Mouse (Mus musculus) limb, embryonic 10.5 days (tissue): ENCODE data around the gene Homer3. TPM values are rescaled to one million over a fixed set of nuclear protein-coding genes. Genes with fewer than 3 reads are reported as not detected.

Experiments used
- DNase-seq: peaks from one replicate; pipeline ENCODE4 v3.0.0-alpha.2; 2017; ENCODE audit warnings: low spot score
- H3K27ac ChIP-seq: fragments of 300-500 bp; sonication (generic); 2 replicates; pipeline ENCODE4 v1.5.1; 2016; ENCODE audit warnings: mild to moderate bottlenecking
- H3K27me3 ChIP-seq: fragments of 300-500 bp; sonication (generic); 2 replicates; pipeline ENCODE4 v1.6.1; 2016; ENCODE audit warnings: low read depth, mild to moderate bottlenecking; ENCODE audit not compliant: poor library complexity, severe bottlenecking
- H3K36me3 ChIP-seq: fragments of 300-500 bp; sonication (generic); 2 replicates; pipeline ENCODE4 v1.6.1; 2016; ENCODE audit warnings: mild to moderate bottlenecking, moderate library complexity
- H3K4me1 ChIP-seq: fragments of 300-500 bp; sonication (generic); 2 replicates; pipeline ENCODE4 v1.6.1; 2016
- H3K4me3 ChIP-seq: fragments of 300-500 bp; sonication (generic); 2 replicates; pipeline ENCODE4 v1.5.1; 2016; ENCODE audit warnings: mild to moderate bottlenecking, moderate library complexity
- H3K9me3 ChIP-seq: fragments of 300-500 bp; sonication (generic); replicated peaks from 2 replicates; pipeline ENCODE4 v1.6.1; 2016; ENCODE audit warnings: mild to moderate bottlenecking
- WGBS: fragments of 180-500 bp; shearing (Covaris S2); methylation state at CpG from one replicate; pipeline ENCODE4 v1.1.7; 2016; 5-methylcytosine and 5-hydroxymethylcytosine counted together
- polyA plus RNA-seq: library from polyadenylated mRNA; unstranded; fragments of >200 nt; fragmentation: Nextera tagmentation; extraction: Ambion mirVana; gene quantifications from 2 replicates; pipeline ENCODE4 v1.2.1, GENCODE M21; 2016

Gene Homer3
- 139 and 151 TPM in 2 replicates for polyA plus RNA-seq

GRCm38 (mm10) chr8:70282603-70283135, at the start of gene Homer3:
Gene Homer3 (plus strand): TSS chr8:70282827.
- Histone ChIP-seq H3K4me1 (peaks cover 60% of the 10 kb centered on the region), H3K36me3 (peaks cover 38% of the 10 kb centered on the region), H3K9me3 (no peaks in the 10 kb centered on the region), H3K27me3 (no peaks in the 10 kb centered on the region), H3K27ac (peak within 1 kb of the TSS; percentile 99), H3K4me3 (peak within 1 kb of the TSS; percentile 93)
- DNase-seq, result peak; percentile 97
- 1% methylated on average over 36 of the region's 36 CpGs for WGBS

- WGBS, result 7% methylated on average over 13 of the region's 13 CpGs
Observed at GRCm38 (mm10) chr8:70233606-70234005, 49.0 kb upstream of the Homer3 start.

GRCm38 (mm10) chr8:70234080-70234780, 48.4 kb upstream of the Homer3 start, which contains the start of the genes Sugp2 and Armc6:
Gene Sugp2 (plus strand): TSS chr8:70234226.
Gene Armc6 (minus strand): TSS chr8:70234466.
- H3K36me3 ChIP-seq, result peaks cover 49% of the 10 kb centered on the region
- H3K27me3 ChIP-seq, result no peaks in the 10 kb centered on the region
- WGBS, result under 1% methylated on average over 67 of the region's 67 CpGs
- peak within 1 kb of the TSS; percentile 90 for H3K4me3 ChIP-seq
- H3K27ac ChIP-seq, result peak within 1 kb of the TSS; percentile 91
- H3K9me3 ChIP-seq, result no peaks in the 10 kb centered on the region
- H3K4me1 ChIP-seq, result peaks cover 23% of the 10 kb centered on the region
- DNase-seq, result peak; percentile 96

More at GRCm38 (mm10) chr8:70233606-70234005, 49.0 kb upstream of the Homer3 start:
- no peaks in the 10 kb centered on the region for H3K27me3 ChIP-seq
- H3K4me3 ChIP-seq, result peak overlapping the region; percentile 90
- no peak for DNase-seq
- H3K4me1 ChIP-seq, result peaks cover 23% of the 10 kb centered on the region
- H3K27ac ChIP-seq, result peak overlapping the region; percentile 91
- H3K9me3 ChIP-seq, result no peaks in the 10 kb centered on the region
- peaks cover 49% of the 10 kb centered on the region for H3K36me3 ChIP-seq

- peaks cover 23% of the 10 kb centered on the region for H3K4me1 ChIP-seq
- H3K27me3 ChIP-seq, result no peaks in the 10 kb centered on the region
- DNase-seq, result no peak
- 0% methylated on average over 15 of the region's 15 CpGs for WGBS
- no peaks in the 10 kb centered on the region for H3K9me3 ChIP-seq
- peak overlapping the region; percentile 90 for H3K4me3 ChIP-seq
- peak overlapping the region; percentile 91 for H3K27ac ChIP-seq
- H3K36me3 ChIP-seq, result peaks cover 50% of the 10 kb centered on the region
Observed at GRCm38 (mm10) chr8:70234781-70235128, 47.9 kb upstream of the Homer3 start.

GRCm38 (mm10) chr8:70237842-70238241, 44.8 kb upstream of the Homer3 start:
- H3K27me3 ChIP-seq, result no peaks in the 10 kb centered on the region
- DNase-seq, result no peak
- peaks cover 23% of the 10 kb centered on the region for H3K4me1 ChIP-seq
- H3K9me3 ChIP-seq, result no peaks in the 10 kb centered on the region
- no peak overlapping the region for H3K27ac ChIP-seq
- 95% methylated on average over 2 of the region's 2 CpGs for WGBS
- no peak overlapping the region for H3K4me3 ChIP-seq
- H3K36me3 ChIP-seq, result peaks cover 66% of the 10 kb centered on the region

- no peaks in the 10 kb centered on the region for H3K9me3 ChIP-seq
- peaks cover 4% of the 10 kb centered on the region for H3K4me1 ChIP-seq
- no peak overlapping the region for H3K27ac ChIP-seq
- H3K4me3 ChIP-seq, result no peak overlapping the region
- peaks cover 92% of the 10 kb centered on the region for H3K36me3 ChIP-seq
- 83% methylated on average over 5 of the region's 5 CpGs for WGBS
- no peaks in the 10 kb centered on the region for H3K27me3 ChIP-seq
- no peak for DNase-seq
Observed at GRCm38 (mm10) chr8:70240642-70241041, 42.0 kb upstream of the Homer3 start.

- no peak overlapping the region for H3K4me3 ChIP-seq
- 95% methylated on average over 6 of the region's 6 CpGs for WGBS
- peaks cover 97% of the 10 kb centered on the region for H3K36me3 ChIP-seq
Observed at GRCm38 (mm10) chr8:70246622-70247021, 36.0 kb upstream of the Homer3 start.

GRCm38 (mm10) chr8:70247841-70248240, 34.8 kb upstream of the Homer3 start:
- H3K27me3 ChIP-seq, result no peaks in the 10 kb centered on the region
- no peak overlapping the region for H3K27ac ChIP-seq
- no peak for DNase-seq
- peaks cover 97% of the 10 kb centered on the region for H3K36me3 ChIP-seq
- H3K4me1 ChIP-seq, result no peaks in the 10 kb centered on the region
- H3K9me3 ChIP-seq, result no peaks in the 10 kb centered on the region
- H3K4me3 ChIP-seq, result no peak overlapping the region
- 96% methylated on average over 3 of the region's 3 CpGs for WGBS

More at GRCm38 (mm10) chr8:70246622-70247021, 36.0 kb upstream of the Homer3 start:
- Histone ChIP-seq H3K4me1 (no peaks in the 10 kb centered on the region), H3K9me3 (no peaks in the 10 kb centered on the region), H3K27ac (no peak overlapping the region), H3K27me3 (no peaks in the 10 kb centered on the region)
- DNase-seq, result no peak

- WGBS, result 90% methylated on average over 1 of the region's 1 CpGs
- no peak for DNase-seq
- Histone ChIP-seq H3K27me3 (no peaks in the 10 kb centered on the region), H3K36me3 (peaks cover 100% of the 10 kb centered on the region), H3K9me3 (no peaks in the 10 kb centered on the region), H3K4me3 (no peak overlapping the region), H3K27ac (no peak overlapping the region), H3K4me1 (no peaks in the 10 kb centered on the region)
Observed at GRCm38 (mm10) chr8:70254628-70255027, 28.0 kb upstream of the Homer3 start.

GRCm38 (mm10) chr8:70257456-70257855, 25.2 kb upstream of the Homer3 start:
- no peak for DNase-seq
- H3K4me3 ChIP-seq, result no peak overlapping the region
- WGBS, result 92% methylated on average over 3 of the region's 3 CpGs
- peaks cover 100% of the 10 kb centered on the region for H3K36me3 ChIP-seq
- no peaks in the 10 kb centered on the region for H3K27me3 ChIP-seq
- no peak overlapping the region for H3K27ac ChIP-seq
- no peaks in the 10 kb centered on the region for H3K9me3 ChIP-seq
- no peaks in the 10 kb centered on the region for H3K4me1 ChIP-seq

- Histone ChIP-seq H3K27ac (no peak overlapping the region), H3K4me3 (no peak overlapping the region), H3K9me3 (no peaks in the 10 kb centered on the region), H3K4me1 (no peaks in the 10 kb centered on the region), H3K36me3 (peaks cover 100% of the 10 kb centered on the region), H3K27me3 (no peaks in the 10 kb centered on the region)
- no peak for DNase-seq
- 92% methylated on average over 5 of the region's 5 CpGs for WGBS
Observed at GRCm38 (mm10) chr8:70258600-70258999, 24.0 kb upstream of the Homer3 start.

- 86% methylated on average over 2 of the region's 2 CpGs for WGBS
- no peak overlapping the region for H3K4me3 ChIP-seq
- H3K27ac ChIP-seq, result no peak overlapping the region
- no peaks in the 10 kb centered on the region for H3K4me1 ChIP-seq
- H3K27me3 ChIP-seq, result no peaks in the 10 kb centered on the region
- H3K9me3 ChIP-seq, result no peaks in the 10 kb centered on the region
- peaks cover 100% of the 10 kb centered on the region for H3K36me3 ChIP-seq
- no peak for DNase-seq
Observed at GRCm38 (mm10) chr8:70259043-70259442, 23.6 kb upstream of the Homer3 start.

- Histone ChIP-seq H3K27ac (no peak overlapping the region), H3K27me3 (no peaks in the 10 kb centered on the region)
- 87% methylated on average over 3 of the region's 3 CpGs for WGBS
Observed at GRCm38 (mm10) chr8:70267674-70268073, 15.0 kb upstream of the Homer3 start.

More at GRCm38 (mm10) chr8:70267674-70268073, 15.0 kb upstream of the Homer3 start:
- Histone ChIP-seq H3K4me3 (no peak overlapping the region), H3K4me1 (peaks cover 7% of the 10 kb centered on the region), H3K9me3 (no peaks in the 10 kb centered on the region), H3K36me3 (peaks cover 36% of the 10 kb centered on the region)
- DNase-seq, result no peak
